Mouse (Mus musculus): ENCODE measurements around the gene Has1. TPM values are rescaled to one million over a fixed set of nuclear protein-coding genes. Genes with fewer than 3 reads are reported as not detected.

Has1 gene
- polyA plus RNA-seq, 1 experiment from 2014 or later = 1.3 TPM

GRCm38 (mm10) chr17:17840796-17841195 is 14.2 kb downstream of the Has1 start:
- H3K4me1 ChIP-seq = peaks cover 28% of the 10 kb centered on the region
- H3K4me2 ChIP-seq (replicated peaks) = no peak overlapping the region
- H3K27me3 ChIP-seq (replicated peaks) = no peaks in the 10 kb centered on the region
- H3K36me3 ChIP-seq = peaks cover 38% of the 10 kb centered on the region
- no peak for ATAC-seq (ENCODE audit: low FRiP score, low read depth)
- H3K27ac ChIP-seq = no peak overlapping the region
- no peak overlapping the region for H3K4me3 ChIP-seq
- WGBS = 92% methylated on average over 7 of the region's 7 CpGs
- H3K9ac ChIP-seq = no peak overlapping the region
- no peaks in the 10 kb centered on the region for H3K9me3 ChIP-seq

DNA sequence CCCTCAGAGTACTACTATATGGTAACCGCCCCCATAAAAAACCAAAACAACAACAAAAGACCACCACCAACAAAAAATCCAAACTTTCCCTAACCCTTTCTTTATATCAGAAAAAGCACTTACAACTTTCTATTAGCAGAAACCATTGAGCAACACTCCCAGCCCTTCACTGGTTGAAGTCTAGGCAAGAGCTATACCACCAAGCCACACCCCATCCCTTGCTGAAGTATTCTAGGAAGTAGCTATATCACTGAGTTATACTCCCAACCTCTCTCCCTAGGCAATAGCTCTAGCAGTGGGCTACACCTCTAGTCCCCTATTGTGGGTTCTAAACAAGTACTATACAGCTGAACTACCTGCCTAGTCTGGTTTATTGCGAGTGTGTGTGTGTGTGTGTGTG is 15.7 kb downstream of the Has1 start:
- Histone ChIP-seq H3K27ac (no peak overlapping the region), H3K4me3 (no peak overlapping the region), H3K36me3 (peaks cover 38% of the 10 kb centered on the region), H3K4me1 (peaks cover 42% of the 10 kb centered on the region), H3K9ac (no peak overlapping the region), H3K4me2 (replicated peaks) (no peak overlapping the region), H3K9me3 (no peaks in the 10 kb centered on the region), H3K27me3 (replicated peaks) (no peaks in the 10 kb centered on the region)
- 90% methylated on average over 2 of the region's 2 CpGs for WGBS
- no peak for ATAC-seq (ENCODE audit: low FRiP score, low read depth)

DNA sequence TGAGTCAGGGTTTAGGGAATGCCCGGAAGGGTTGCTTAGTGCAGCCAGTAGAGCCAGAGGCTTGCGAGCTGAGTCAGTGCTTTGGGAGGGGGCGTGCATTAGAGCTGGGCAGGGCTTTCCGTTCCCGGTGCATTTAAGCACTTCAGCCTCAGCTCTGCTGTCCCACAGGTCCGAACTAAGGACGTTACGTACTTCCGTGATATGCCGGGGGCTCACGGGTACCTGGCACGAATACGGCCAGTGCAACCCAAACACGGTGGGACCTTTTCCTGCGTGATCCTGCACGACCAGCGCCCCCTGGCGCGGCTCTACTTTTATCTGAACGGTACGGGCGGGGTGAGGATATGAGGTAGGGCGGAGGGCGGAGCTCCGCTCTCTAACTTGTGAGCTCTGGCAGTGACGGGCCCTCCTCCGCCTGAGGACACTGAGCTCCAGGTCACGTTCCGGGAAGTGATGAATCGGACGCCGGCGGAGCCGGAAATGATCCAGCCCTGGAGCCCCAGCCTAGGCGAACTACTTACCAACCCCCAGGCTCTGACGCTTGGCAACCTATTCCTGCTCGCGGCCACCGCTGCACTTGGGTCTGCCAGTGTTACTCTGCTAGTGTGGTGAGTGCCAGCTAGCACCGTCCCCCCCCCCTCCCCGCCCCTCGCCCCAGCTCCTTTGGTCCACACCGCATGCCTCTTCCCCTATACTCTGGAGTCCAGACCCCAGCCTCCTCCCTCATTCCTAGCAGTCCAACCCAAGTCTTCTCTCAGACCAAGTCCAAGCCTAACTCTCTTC is 16.9 kb downstream of the Has1 start:
- 2% methylated on average over 43 of the region's 43 CpGs for WGBS

GRCm38 (mm10) chr17:17837426-17837825 is 17.6 kb downstream of the Has1 start:
- Histone ChIP-seq H3K9ac (peak overlapping the region; percentile 63; the same call in 1 of the 2 replicates), H3K27ac (peak overlapping the region; percentile 20; the same call in 1 of the 2 replicates), H3K36me3 (peaks cover 52% of the 10 kb centered on the region), H3K27me3 (replicated peaks) (no peaks in the 10 kb centered on the region), H3K4me2 (replicated peaks) (peak overlapping the region; percentile 65), H3K4me1 (peaks cover 57% of the 10 kb centered on the region), H3K9me3 (no peaks in the 10 kb centered on the region), H3K4me3 (peak overlapping the region; percentile 36)
- ATAC-seq (ENCODE audit: low FRiP score, low read depth) = peak; percentile 7
- WGBS = 12% methylated on average over 13 of the region's 13 CpGs

More for the DNA sequence above, 16.9 kb downstream of the Has1 start:
- peak overlapping the region; percentile 65 for H3K4me2 ChIP-seq (replicated peaks)
- peak; percentile 96 for ATAC-seq (ENCODE audit: low FRiP score, low read depth)
- peaks cover 47% of the 10 kb centered on the region for H3K36me3 ChIP-seq
- peak overlapping the region; percentile 36 for H3K4me3 ChIP-seq
- peak overlapping the region; percentile 57; the same call in 1 of the 2 replicates for H3K27ac ChIP-seq
- peaks cover 53% of the 10 kb centered on the region for H3K4me1 ChIP-seq
- H3K9ac ChIP-seq = peak overlapping the region; percentile 63
- H3K9me3 ChIP-seq = no peaks in the 10 kb centered on the region
- H3K27me3 ChIP-seq (replicated peaks) = no peaks in the 10 kb centered on the region

- H3K36me3 ChIP-seq = peaks cover 56% of the 10 kb centered on the region
- no peaks in the 10 kb centered on the region for H3K27me3 ChIP-seq (replicated peaks)
- H3K4me2 ChIP-seq (replicated peaks) = no peak overlapping the region
- WGBS = 85% methylated on average over 5 of the region's 5 CpGs
- peaks cover 71% of the 10 kb centered on the region for H3K4me1 ChIP-seq
- H3K27ac ChIP-seq = no peak overlapping the region
- no peaks in the 10 kb centered on the region for H3K9me3 ChIP-seq
- H3K4me3 ChIP-seq = no peak overlapping the region
- H3K9ac ChIP-seq = no peak overlapping the region
- ATAC-seq (ENCODE audit: low FRiP score, low read depth) = no peak
Observed at GRCm38 (mm10) chr17:17836101-17836500, 18.9 kb downstream of the Has1 start.

DNA sequence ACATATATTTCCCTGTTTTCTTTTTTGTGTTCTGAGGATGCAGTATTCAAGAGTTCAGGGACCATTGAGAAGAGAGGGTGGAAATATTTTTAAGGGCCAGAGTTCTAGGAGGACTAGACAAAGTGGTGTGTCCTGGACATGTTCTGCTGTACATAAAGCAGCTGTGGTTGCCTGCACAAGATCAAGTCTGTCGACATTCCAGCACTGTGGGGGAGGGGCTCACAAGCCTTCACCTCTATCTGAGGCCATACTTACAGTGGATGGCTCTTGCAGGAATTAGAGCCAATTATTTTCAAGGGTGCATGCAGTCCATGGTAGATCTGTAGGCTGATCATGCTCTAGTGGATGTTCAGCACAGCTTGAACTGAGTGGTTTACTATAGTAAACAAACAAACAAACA is 20.1 kb downstream of the Has1 start:
- 29% methylated on average over 1 of the region's 1 CpGs for WGBS
- H3K4me3 ChIP-seq = no peak overlapping the region
- no peak overlapping the region for H3K9ac ChIP-seq
- H3K4me1 ChIP-seq = peaks cover 83% of the 10 kb centered on the region
- ATAC-seq (ENCODE audit: low FRiP score, low read depth) = no peak
- peaks cover 51% of the 10 kb centered on the region for H3K36me3 ChIP-seq
- no peaks in the 10 kb centered on the region for H3K9me3 ChIP-seq
- H3K27ac ChIP-seq = no peak overlapping the region
- no peaks in the 10 kb centered on the region for H3K27me3 ChIP-seq (replicated peaks)
- H3K4me2 ChIP-seq (replicated peaks) = no peak overlapping the region

- peaks cover 30% of the 10 kb centered on the region for H3K36me3 ChIP-seq
- peak overlapping the region; percentile 94; the same call in 1 of the 2 replicates for H3K9ac ChIP-seq
- peaks cover 58% of the 10 kb centered on the region for H3K4me1 ChIP-seq
- H3K27me3 ChIP-seq (replicated peaks) = no peaks in the 10 kb centered on the region
- no peaks in the 10 kb centered on the region for H3K9me3 ChIP-seq
- H3K4me2 ChIP-seq (replicated peaks) = peak overlapping the region; percentile 93
- no peak for ATAC-seq (ENCODE audit: low FRiP score, low read depth)
- H3K4me3 ChIP-seq = 0 out of 2 replicates have a peak overlapping the region, but pooled peaks have one; percentile 7
- WGBS = 75% methylated on average over 7 of the region's 7 CpGs
- no peak overlapping the region for H3K27ac ChIP-seq
Observed at GRCm38 (mm10) chr17:17830731-17831130, 24.3 kb downstream of the Has1 start.

DNA sequence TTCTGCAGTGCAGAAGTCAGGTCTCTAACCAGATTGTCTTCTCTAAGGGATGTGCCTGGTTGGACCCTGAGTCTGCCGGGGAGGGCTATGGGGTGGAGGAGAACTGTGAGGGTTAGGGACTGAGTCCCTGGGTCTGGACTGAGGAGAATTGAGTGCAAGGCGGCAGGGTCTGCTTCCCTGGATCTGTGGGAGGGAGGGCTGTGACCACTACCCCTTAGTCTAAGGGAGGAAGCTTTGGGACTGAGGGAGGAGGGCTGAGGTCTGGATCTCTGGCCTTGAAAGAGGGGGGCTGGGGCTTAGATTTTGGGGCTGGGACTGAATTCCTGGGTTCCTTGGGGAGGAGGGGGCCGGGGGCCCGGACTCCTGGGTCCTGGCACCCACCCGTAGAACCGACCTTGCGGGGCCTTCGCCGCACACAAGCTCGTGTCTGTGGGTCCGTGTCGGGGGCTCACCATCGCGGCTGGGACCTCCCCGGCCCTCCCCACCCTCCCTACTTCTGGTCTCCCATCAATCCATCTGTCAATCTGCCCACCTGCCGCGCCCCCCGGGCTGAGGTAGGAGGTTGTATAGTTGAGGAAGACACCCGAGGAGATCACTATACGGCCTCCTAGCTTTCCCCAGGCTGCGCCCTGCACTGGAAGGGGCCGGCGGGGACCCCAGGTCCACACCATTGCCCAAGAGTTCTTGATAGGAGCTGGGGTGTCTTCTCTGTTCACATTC is 25.0 kb downstream of the Has1 start:
- no peak for ATAC-seq (ENCODE audit: low FRiP score, low read depth)
- Histone ChIP-seq H3K4me1 (peaks cover 55% of the 10 kb centered on the region), H3K4me3 (peak overlapping the region; percentile 82), H3K9me3 (no peaks in the 10 kb centered on the region), H3K27ac (0 out of 2 replicates have a peak overlapping the region, but pooled peaks have one; percentile 98), H3K9ac (peak overlapping the region; percentile 94), H3K27me3 (replicated peaks) (no peaks in the 10 kb centered on the region), H3K4me2 (replicated peaks) (peak overlapping the region; percentile 93), H3K36me3 (peaks cover 30% of the 10 kb centered on the region)
- 52% methylated on average over 23 of the region's 23 CpGs for WGBS

GRCm38 (mm10) chr17:17829052-17829785 is 25.8 kb downstream of the Has1 start:
- WGBS = 3% methylated on average over 6 of the region's 6 CpGs
- peaks cover 30% of the 10 kb centered on the region for H3K36me3 ChIP-seq
- H3K27me3 ChIP-seq (replicated peaks) = no peaks in the 10 kb centered on the region
- H3K9me3 ChIP-seq = no peaks in the 10 kb centered on the region
- H3K9ac ChIP-seq = peak overlapping the region; percentile 94
- ATAC-seq (ENCODE audit: low FRiP score, low read depth) = no peak
- H3K4me1 ChIP-seq = peaks cover 48% of the 10 kb centered on the region
- peak overlapping the region; percentile 93 for H3K4me2 ChIP-seq (replicated peaks)
- H3K4me3 ChIP-seq = peak overlapping the region; percentile 82
- peak overlapping the region; percentile 98 for H3K27ac ChIP-seq

DNA sequence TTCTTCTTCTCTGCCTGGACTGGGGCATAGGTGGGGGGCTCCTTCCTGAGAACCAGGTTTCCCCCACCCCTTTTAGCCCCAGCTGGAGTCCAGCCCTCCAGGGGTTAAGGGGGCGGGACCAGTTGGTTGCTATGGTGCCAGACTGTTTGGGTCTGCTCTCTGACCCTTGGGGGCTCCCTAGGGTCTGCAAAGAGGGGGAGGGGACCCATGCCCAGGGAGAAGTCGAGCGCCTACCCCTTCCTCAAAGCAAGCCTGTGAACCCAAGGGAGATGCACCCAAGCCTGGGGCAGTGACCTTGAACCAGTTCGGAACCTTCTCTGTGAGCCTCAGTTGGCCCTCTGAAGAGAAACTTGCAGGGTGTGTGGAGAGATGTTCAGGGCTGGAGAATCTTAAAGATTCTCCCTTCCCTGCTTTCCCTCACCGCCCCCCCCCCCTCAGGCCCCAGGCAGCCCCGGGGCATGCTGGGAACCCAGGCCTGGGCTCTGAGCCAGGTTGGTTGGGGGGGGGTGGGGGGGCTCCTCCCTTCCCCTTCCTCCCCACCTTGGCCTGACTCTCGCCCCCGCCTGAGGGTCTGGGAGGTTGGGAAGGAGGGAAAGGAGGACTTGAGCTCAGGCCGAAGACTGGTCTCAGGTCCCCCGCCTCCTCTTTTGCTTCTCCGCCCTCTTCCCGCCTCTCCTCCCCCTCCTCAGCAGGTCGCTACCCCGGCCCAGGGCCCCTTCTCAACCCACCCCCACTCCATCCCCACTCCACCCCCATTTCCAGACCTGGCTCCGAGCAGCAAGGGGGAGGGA is 26.6 kb downstream of the Has1 start:
- Histone ChIP-seq H3K4me3 (peak overlapping the region; percentile 82), H3K9ac (peak overlapping the region; percentile 94), H3K9me3 (no peaks in the 10 kb centered on the region), H3K27ac (peak overlapping the region; percentile 98), H3K4me2 (replicated peaks) (peak overlapping the region; percentile 93), H3K27me3 (replicated peaks) (no peaks in the 10 kb centered on the region), H3K36me3 (peaks cover 24% of the 10 kb centered on the region), H3K4me1 (peaks cover 39% of the 10 kb centered on the region)
- WGBS = 0% methylated on average over 9 of the region's 15 CpGs
- peak; percentile 59 for ATAC-seq (ENCODE audit: low FRiP score, low read depth)

- peak; percentile 42 for ATAC-seq (ENCODE audit: low FRiP score, low read depth)
- WGBS = 0% methylated on average over 12 of the region's 13 CpGs
- peak overlapping the region; percentile 82 for H3K4me3 ChIP-seq
Observed at GRCm38 (mm10) chr17:17827658-17828190, 27.3 kb downstream of the Has1 start.

More at GRCm38 (mm10) chr17:17827658-17828190, 27.3 kb downstream of the Has1 start:
- Histone ChIP-seq H3K27me3 (replicated peaks) (no peaks in the 10 kb centered on the region), H3K4me1 (peaks cover 35% of the 10 kb centered on the region), H3K27ac (peak overlapping the region; percentile 98), H3K9me3 (no peaks in the 10 kb centered on the region), H3K9ac (peak overlapping the region; percentile 94), H3K4me2 (replicated peaks) (peak overlapping the region; percentile 93), H3K36me3 (peaks cover 20% of the 10 kb centered on the region)
